ENCODE assay signal across 8 mouse cellular contexts in the genomic region with DNA sequence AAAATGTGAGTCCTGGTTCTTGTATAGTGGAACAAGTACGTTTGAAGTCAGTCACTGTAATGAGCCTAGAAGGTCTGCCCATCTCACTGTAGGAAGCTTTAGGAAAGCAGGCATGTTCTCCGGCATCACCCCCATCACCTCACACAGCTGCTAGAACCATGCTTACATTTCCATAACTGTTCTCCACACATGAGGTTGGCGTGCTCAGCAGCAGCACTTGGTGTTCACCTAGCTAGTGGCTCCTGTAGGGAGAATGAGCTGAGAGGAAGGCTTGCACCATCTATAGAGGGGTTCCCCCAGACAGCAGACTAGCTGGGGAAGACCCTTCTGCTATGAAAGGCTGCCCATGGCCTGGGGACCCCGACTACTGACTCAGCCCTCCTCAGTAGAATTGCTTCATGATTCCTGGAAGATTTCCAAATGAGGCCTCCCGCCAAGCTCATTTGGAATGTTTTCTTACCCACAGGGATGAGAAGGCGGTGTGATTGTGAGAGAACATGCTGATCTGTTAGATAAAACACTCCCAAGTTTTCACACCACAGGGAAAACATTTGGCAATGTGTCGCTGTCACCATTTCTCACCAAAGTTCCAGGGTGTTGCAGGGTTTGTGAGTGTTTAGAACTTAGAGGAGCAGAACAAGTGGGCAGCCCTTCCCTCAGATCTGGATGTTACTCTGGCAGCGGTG. TPM values are rescaled to one million over a fixed set of nuclear protein-coding genes. Genes with fewer than 3 reads are reported as not detected.
A peak's percentile ranks its signal among the peaks of the same experiment; 100 is the strongest.
DNase-seq lines count a peak whose midpoint lies in the region; ATAC-seq lines count a peak whose summit lies in the region.

No protein-coding gene starts in this region.

- intact Hi-C loops in heart, postnatal 36 days (cut with DNase I) = no loop called here
- intact Hi-C loops in left cerebral cortex, postnatal 14 days (cut with DNase I) = no loop called here

- DNase-seq in gastrocnemius, adult 18-20 months (ENCODE audit: low spot score) = peak; percentile 74
- no peak for DNase-seq in gastrocnemius, postnatal 4 days (ENCODE audit: low spot score in 2 of 2)
- DNase-seq in adrenal gland, adult 8-10 months = peak; percentile 8
- peak; percentile 32 to 47 for DNase-seq in heart, postnatal 36 days
- peak; percentile 67 to 87 for DNase-seq in left cerebral cortex, postnatal 14 days (ENCODE audit: low spot score in 2 of 2)
- no peak for DNase-seq in cerebellum, adult 11-12 months
- DNase-seq in retina, embryonic 14.5 days (ENCODE audit: low spot score) = no peak

- ATAC-seq in cerebellum, adult (ENCODE audit: insufficient number of reproducible peaks, low FRiP score, low TSS enrichment) = no peak

RNA-seq across cellular contexts. Expression of a gene that starts 27.2 kb away (rescaled TPM):
- total RNA-seq in gastrocnemius, adult 18-20 months (2021) = 1 to 10 TPM; 9.8 to 10.0 TPM
- 10 to 100 TPM; 13.6 to 16.9 TPM for total RNA-seq in gastrocnemius, postnatal 4 days (2021)
- total RNA-seq in adrenal gland, adult 8-10 months (2022) = 10 to 100 TPM; 23.3 to 35.0 (median 30.0) TPM
- 10 to 100 TPM; 11.4 to 11.9 TPM for total RNA-seq in heart, postnatal 36 days (2021)
- 10 to 100 TPM; 34.2 to 38.5 TPM for total RNA-seq in left cerebral cortex, postnatal 14 days (2021)

RNA-seq across cellular contexts. Expression of a gene that starts 46.6 kb away (rescaled TPM):
- 1 to 10 TPM; 2.2 to 4.7 TPM for total RNA-seq in gastrocnemius, adult 18-20 months (2021)
- total RNA-seq in gastrocnemius, postnatal 4 days (2021) = 10 to 100 TPM; 16.7 to 18.7 TPM
- total RNA-seq in adrenal gland, adult 8-10 months (2022) = 1 to 10 TPM; 3.5 to 6.7 (median 4.5) TPM
- total RNA-seq in heart, postnatal 36 days (2021) = 1 to 10 TPM; 6.2 to 7.0 TPM
- 1 to 10 TPM; 8.2 to 9.0 TPM for total RNA-seq in left cerebral cortex, postnatal 14 days (2021)

Comparison
In these comparisons a context has a peak if more than half of its experiments do, and no peak if none do; other contexts are left out.
1. DNase-seq: peak in gastrocnemius, adult 18-20 months (single experiment), adrenal gland, adult 8-10 months (single experiment), heart, postnatal 36 days (2 of 2) and left cerebral cortex, postnatal 14 days (2 of 2); none in gastrocnemius, postnatal 4 days (0 of 2), cerebellum, adult 11-12 months (single experiment) and retina, embryonic 14.5 days (single experiment).